Mouse (Mus musculus) bone marrow, adult 2 months (tissue): ENCODE results near the gene Galntl5.
A peak's percentile ranks its signal among the peaks of the same experiment; 100 is the strongest.

Experiments used
- CTCF ChIP-seq: fragments of 200-500 bp; IDR thresholded peaks from 2 replicates; pipeline ENCODE4 v1.5.1; 2011; ENCODE audit warnings: low read length, control low read depth; ENCODE audit not compliant: control insufficient read depth, insufficient read depth
- POLR2A ChIP-seq: fragments of 200-500 bp; IDR thresholded peaks from 2 replicates; pipeline ENCODE4 v1.6.1; 2011; ENCODE audit warnings: low read depth, mild to moderate bottlenecking, control low read depth, low read length, borderline replicate concordance; ENCODE audit not compliant: control insufficient read depth

DNA sequence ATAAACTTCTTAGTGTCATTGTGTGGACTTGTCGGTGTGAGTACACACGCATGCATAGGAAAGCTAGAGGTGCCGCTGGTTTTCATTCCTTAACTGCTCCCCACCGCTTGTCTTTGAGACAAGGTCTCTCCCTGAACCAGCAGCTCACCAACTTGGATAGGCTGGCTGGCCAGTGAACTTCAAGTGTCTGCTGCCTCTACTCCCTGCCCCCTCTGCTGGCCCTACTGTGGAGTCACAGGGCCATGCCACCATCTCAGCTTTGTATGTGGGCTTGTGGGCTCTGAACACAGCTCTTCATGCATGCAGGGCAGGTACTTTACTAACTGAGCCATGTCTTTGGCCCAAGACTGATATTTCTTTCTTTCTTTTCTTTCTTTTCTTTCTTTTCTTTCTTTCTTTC lies 2.0 kb upstream of the Galntl5 start:
- TF ChIP-seq POLR2A (no peak), CTCF (peak; percentile 30; the same call in 1 of the 2 replicates)
